Mouse (Mus musculus) embryonic fibroblast, embryonic 13.5 days (primary cell): ENCODE data around the gene Zfp668. TPM values are rescaled to one million over a fixed set of nuclear protein-coding genes. Genes with fewer than 3 reads are reported as not detected.

ENCODE experiments used
- H3K27ac ChIP-seq: 2 replicates; pipeline ENCODE4 v1.5.1; 2012; ENCODE audit warnings: low read length, control low read depth, inconsistent platforms; ENCODE audit not compliant: insufficient read depth
- H3K4me1 ChIP-seq: 2 replicates; pipeline ENCODE4 v1.6.1; 2011; ENCODE audit warnings: low read length; ENCODE audit not compliant: control insufficient read depth, insufficient read depth
- H3K4me3 ChIP-seq: 2 replicates; pipeline ENCODE4 v1.5.1; 2011; ENCODE audit warnings: mild to moderate bottlenecking, control low read depth, low read length; ENCODE audit not compliant: insufficient read depth
- CTCF ChIP-seq: IDR thresholded peaks from 2 replicates; pipeline ENCODE4 v1.5.1; 2011; ENCODE audit warnings: mild to moderate bottlenecking, control low read depth, low read length, moderate library complexity, borderline replicate concordance; ENCODE audit not compliant: insufficient read depth
- POLR2A ChIP-seq: IDR thresholded peaks from 2 replicates; pipeline ENCODE4 v1.6.1; 2011; ENCODE audit warnings: low read depth, mild to moderate bottlenecking, control low read depth, low read length, moderate library complexity
- polyA plus RNA-seq: library from polyadenylated mRNA; stranded (reverse); fragments of >200 nt; gene quantifications from 2 replicates; pipeline ENCODE4 v1.2.4, GENCODE M21; 2011; ENCODE audit warnings: low read depth; ENCODE audit not compliant: missing spikeins, insufficient read length

Gene Zfp668
- polyA plus RNA-seq, 1 experiment: 15.6 TPM

- no peak overlapping the region for H3K4me3 ChIP-seq
- H3K4me1 ChIP-seq: no peaks in the 10 kb centered on the region
- H3K27ac ChIP-seq: no peak overlapping the region
- TF ChIP-seq CTCF: no peak
- TF ChIP-seq POLR2A: no peak
These were observed 62.8 kb downstream of the Zfp668 start for GRCm38 (mm10) chr7:127813821-127814220.

Other genes starting within 250 kb of the Zfp668 start
- gene Bcl7c, start 167.9 kb downstream of the Zfp668 start, polyA plus RNA-seq: 53.2 and 57.0 TPM in 2 replicates
- 14.9 and 27.8 TPM in 2 replicates for gene Ctf1, start 164.1 kb downstream of the Zfp668 start, polyA plus RNA-seq
- not detected in 2 replicates for gene Ctf2, start 144.7 kb downstream of the Zfp668 start, polyA plus RNA-seq
- gene Fbxl19, start 132.3 kb downstream of the Zfp668 start, polyA plus RNA-seq: 16.0 and 17.8 TPM in 2 replicates
- gene Orai3, start 107.0 kb downstream of the Zfp668 start, polyA plus RNA-seq: 19.8 and 23.3 TPM in 2 replicates
- gene Setd1a, start 100.2 kb downstream of the Zfp668 start, polyA plus RNA-seq: 29.3 and 33.8 TPM in 2 replicates
- gene Gm49388, start 91.2 kb downstream of the Zfp668 start, polyA plus RNA-seq: not detected in 2 replicates
- gene Hsd3b7, start 76.2 kb downstream of the Zfp668 start, polyA plus RNA-seq: 8.0 and 9.4 TPM in 2 replicates
- gene Stx4a, start 52.5 kb downstream of the Zfp668 start, polyA plus RNA-seq: 70.3 and 90.0 TPM in 2 replicates
- 1.8 and 4.4 TPM in 2 replicates for gene Stx1b, start 52.3 kb downstream of the Zfp668 start, polyA plus RNA-seq
- 18.4 and 20.1 TPM in 2 replicates for gene Zfp646, start 607 bp downstream of the Zfp668 start, polyA plus RNA-seq
- gene Prss53, start 14.1 kb upstream of the Zfp668 start, polyA plus RNA-seq: 0.65 and 0.77 TPM in 2 replicates
- not detected in 2 replicates for gene Gm21974, start 18.6 kb upstream of the Zfp668 start, polyA plus RNA-seq
- 107 and 146 TPM in 2 replicates for gene Vkorc1, start 18.8 kb upstream of the Zfp668 start, polyA plus RNA-seq
- 57.3 and 63.5 TPM in 2 replicates for gene Bckdk, start 27.3 kb upstream of the Zfp668 start, polyA plus RNA-seq
- gene Kat8, start 35.7 kb upstream of the Zfp668 start, polyA plus RNA-seq: 19.8 and 24.5 TPM in 2 replicates
- gene Prss8, start 53.3 kb upstream of the Zfp668 start, polyA plus RNA-seq: not detected in 2 replicates
- 6.8 and 7.1 TPM in 2 replicates for gene Prss36, start 69.9 kb upstream of the Zfp668 start, polyA plus RNA-seq
- gene Fus, start 90.6 kb upstream of the Zfp668 start, polyA plus RNA-seq: 861 and 978 TPM in 2 replicates
- 1.0 and 1.5 TPM in 2 replicates for gene Pycard, start 117.0 kb upstream of the Zfp668 start, polyA plus RNA-seq
- not detected in 2 replicates for gene Trim72, start 127.1 kb upstream of the Zfp668 start, polyA plus RNA-seq
- gene Itgam, start 185.8 kb upstream of the Zfp668 start, polyA plus RNA-seq: 0.20 and 1.8 TPM in 2 replicates
- gene Gm49368, start 185.9 kb upstream of the Zfp668 start, polyA plus RNA-seq: 0.11 TPM in 1 of 2 replicates, not detected in the other